Mouse (Mus musculus) hindbrain, postnatal 0 days (tissue): ENCODE measurements around the gene Cdh3. TPM values are rescaled to one million over a fixed set of nuclear protein-coding genes. Genes with fewer than 3 reads are reported as not detected.

Experiments
- ATAC-seq: fragments of 200-750 bp; cut with Nextera tagmentation; 2 replicates; pipeline ENCODE4 v1.8.0; 2017; ENCODE audit warnings: mild to moderate bottlenecking, moderate TSS enrichment, moderate library complexity
- DNase-seq: peaks from one replicate; pipeline ENCODE4 v3.0.0-alpha.2; 2015; ENCODE audit warnings: low spot score
- H3K27ac ChIP-seq: fragments of 300-500 bp; sonication (generic); 2 replicates; pipeline ENCODE4 v1.5.1; 2014; ENCODE audit warnings: mild to moderate bottlenecking
- H3K27me3 ChIP-seq: fragments of 300-500 bp; sonication (generic); 2 replicates; pipeline ENCODE4 v1.6.1; 2014; ENCODE audit warnings: low read length, mixed read lengths; ENCODE audit not compliant: insufficient read depth
- H3K36me3 ChIP-seq: fragments of 300-500 bp; sonication (generic); 2 replicates; pipeline ENCODE4 v1.6.1; 2014; ENCODE audit warnings: low read length, mixed read lengths; ENCODE audit not compliant: insufficient read depth
- H3K4me1 ChIP-seq: fragments of 300-500 bp; sonication (generic); 2 replicates; pipeline ENCODE4 v1.6.1; 2014; ENCODE audit warnings: antibody characterized with exemption, low read length, mixed read lengths; ENCODE audit not compliant: insufficient read depth
- H3K4me2 ChIP-seq: fragments of 300-500 bp; sonication (generic); 2 replicates; pipeline ENCODE4 v1.6.1; 2014; ENCODE audit warnings: low read depth, mild to moderate bottlenecking, low read length, moderate library complexity, mixed read lengths
- H3K4me3 ChIP-seq: fragments of 300-500 bp; sonication (generic); 2 replicates; pipeline ENCODE4 v1.5.1; 2014; ENCODE audit warnings: low read length
- H3K9ac ChIP-seq: fragments of 300-500 bp; sonication (generic); replicated peaks from 2 replicates; pipeline ENCODE4 v1.6.1; 2014; ENCODE audit warnings: mild to moderate bottlenecking, low read length, moderate library complexity, mixed read lengths
- H3K9me3 ChIP-seq: fragments of 300-500 bp; sonication (generic); 2 replicates; pipeline ENCODE4 v1.6.1; 2016; ENCODE audit warnings: low read length, mixed read lengths
- CTCF ChIP-seq: IDR thresholded peaks from 2 replicates; pipeline ENCODE4 v1.5.1; 2016; ENCODE audit warnings: antibody characterized with exemption, control low read depth, low read depth
- WGBS: fragments of 180-500 bp; shearing (Covaris S2); extraction: QIAGEN DNeasy Blood & Tissue Kit; methylation state at CpG from one replicate; pipeline ENCODE4 v1.1.7; 2014; 5-methylcytosine and 5-hydroxymethylcytosine counted together
- polyA plus RNA-seq: library from polyadenylated mRNA; unstranded; fragments of >200 nt; fragmentation: Nextera tagmentation; extraction: Ambion mirVana; gene quantifications from 2 replicates; pipeline ENCODE4 v1.2.1, GENCODE M21; 2015
- total RNA-seq: library from RNA; depleted of rRNA; stranded (reverse); fragments of >200 nt; gene quantifications from 2 replicates; pipeline ENCODE4 v1.2.3, GENCODE M21; 2014; rRNA removed

Cdh3 gene
- total and polyA plus RNA-seq, 2 experiments from 2014 or later, result 3.6 to 6.7 TPM

GRCm38 (mm10) chr8:106606601-106607145, 96.0 kb downstream of the Cdh3 start:
- TF ChIP-seq CTCF, result no peak
- Histone ChIP-seq H3K4me2 (no peak overlapping the region), H3K4me3 (no peak overlapping the region), H3K27ac (no peak overlapping the region), H3K9ac (no peak overlapping the region), H3K27me3 (peaks cover 33% of the 10 kb centered on the region), H3K9me3 (no peaks in the 10 kb centered on the region), H3K4me1 (0 out of 2 replicates have a peak, but pooled peaks cover 11% of the 10 kb centered on the region), H3K36me3 (no peaks in the 10 kb centered on the region)
- no peak for DNase-seq
- WGBS, result 35% methylated on average over 15 of the region's 15 CpGs
- ATAC-seq, result no peak

Other genes starting within 250 kb of the Cdh3 start
- 88.3 and 96.1 TPM in 2 replicates for gene Smpd3, start 172.9 kb upstream of the Cdh3 start, total RNA-seq
- gene Smpd3, start 172.9 kb upstream of the Cdh3 start, polyA plus RNA-seq, result 51.6 and 58.2 TPM in 2 replicates
- gene Zfp90, start 95.6 kb upstream of the Cdh3 start, total RNA-seq, result 22.6 and 26.2 TPM in 2 replicates
- gene Zfp90, start 95.6 kb upstream of the Cdh3 start, polyA plus RNA-seq, result 31.5 and 32.2 TPM in 2 replicates
- gene 6030452D12Rik, start 10.4 kb upstream of the Cdh3 start, total RNA-seq, result not detected in 2 replicates
- not detected in 2 replicates for gene 6030452D12Rik, start 10.4 kb upstream of the Cdh3 start, polyA plus RNA-seq
- gene Gm10073, start 62.6 kb downstream of the Cdh3 start, total RNA-seq, result 59.5 and 82.5 TPM in 2 replicates
- gene Gm10073, start 62.6 kb downstream of the Cdh3 start, polyA plus RNA-seq, result 4.2 and 6.1 TPM in 2 replicates
- 5.6 and 6.7 TPM in 2 replicates for gene Cdh1, start 92.5 kb downstream of the Cdh3 start, total RNA-seq
- 6.6 and 6.7 TPM in 2 replicates for gene Cdh1, start 92.5 kb downstream of the Cdh3 start, polyA plus RNA-seq
- 6.6 and 7.1 TPM in 2 replicates for gene Tango6, start 172.2 kb downstream of the Cdh3 start, total RNA-seq
- gene Tango6, start 172.2 kb downstream of the Cdh3 start, polyA plus RNA-seq, result 4.0 and 4.6 TPM in 2 replicates